Mouse (Mus musculus): ENCODE measurements at regions not wholly inside any gene's neighbourhood (a gene's known extent, or its start where the extent isn't known, plus 50 kb on each side); places are given as distances from the start of the nearest gene placed in this dataset.
"Not testable (repeated sequence)": the region's sequence is repeated elsewhere in the genome, so short reads cannot be mapped to it uniquely, and the experiment has no call there.

GRCm38 (mm10) chr3:18778481-18778880 is 830.3 kb downstream of the Cypt12 start:
- H3K4me3 ChIP-seq = no peak overlapping the region
- no peak overlapping the region for H3K9ac ChIP-seq (replicated peaks)
- no peak for ATAC-seq (ENCODE audit: low FRiP score, low read depth)
- no peaks in the 10 kb centered on the region for H3K36me3 ChIP-seq
- H3K4me1 ChIP-seq = no peaks in the 10 kb centered on the region
- no peak overlapping the region for H3K4me2 ChIP-seq (replicated peaks)
- no peaks in the 10 kb centered on the region for H3K9me3 ChIP-seq
- 72% methylated on average over 1 of the region's 1 CpGs for WGBS
- H3K27ac ChIP-seq (replicated peaks) = no peak overlapping the region
- no peaks in the 10 kb centered on the region for H3K27me3 ChIP-seq

GRCm38 (mm10) chr3:18787531-18788176 is 839.4 kb downstream of the Cypt12 start:
- Histone ChIP-seq H3K4me3 (no peak overlapping the region), H3K4me1 (no peaks in the 10 kb centered on the region), H3K27me3 (no peaks in the 10 kb centered on the region), H3K27ac (replicated peaks) (no peak overlapping the region), H3K9ac (replicated peaks) (no peak overlapping the region), H3K4me2 (replicated peaks) (no peak overlapping the region), H3K36me3 (no peaks in the 10 kb centered on the region), H3K9me3 (no peaks in the 10 kb centered on the region)
- WGBS = 89% methylated on average over 8 of the region's 8 CpGs
- no peak for ATAC-seq (ENCODE audit: low FRiP score, low read depth)

DNA sequence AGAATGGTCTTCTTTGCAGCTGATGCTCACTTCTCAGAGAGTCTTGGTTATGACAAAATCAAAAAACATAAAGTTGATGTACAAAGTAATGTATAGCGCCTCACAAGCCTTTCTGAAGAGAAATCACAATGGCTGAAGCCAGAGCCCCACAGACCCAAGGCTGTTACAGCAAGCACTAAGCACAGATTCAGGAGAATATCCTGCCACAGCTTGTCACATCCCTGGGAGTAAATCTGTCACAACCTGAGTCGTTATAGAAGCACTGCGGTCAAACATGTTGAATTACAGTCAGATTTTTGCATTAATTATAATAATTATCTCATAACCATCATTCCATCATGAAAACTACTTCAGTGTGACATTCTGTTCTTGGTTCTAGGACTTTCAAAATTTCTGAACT is 825.7 kb downstream of the 1700064H15Rik start:
- no peaks in the 10 kb centered on the region for H3K36me3 ChIP-seq
- WGBS = 88% methylated on average over 3 of the region's 3 CpGs
- H3K9ac ChIP-seq (replicated peaks) = no peak overlapping the region
- no peak overlapping the region for H3K4me2 ChIP-seq (replicated peaks)
- H3K4me1 ChIP-seq = no peaks in the 10 kb centered on the region
- no peaks in the 10 kb centered on the region for H3K27me3 ChIP-seq
- no peak overlapping the region for H3K4me3 ChIP-seq
- H3K9me3 ChIP-seq = no peaks in the 10 kb centered on the region
- no peak overlapping the region for H3K27ac ChIP-seq (replicated peaks)
- no peak for ATAC-seq (ENCODE audit: low FRiP score, low read depth)

GRCm38 (mm10) chr3:18828788-18829320 is 799.6 kb downstream of the 1700064H15Rik start:
- H3K4me3 ChIP-seq; H3K9ac ChIP-seq (replicated peaks); H3K27me3 ChIP-seq; H3K27ac ChIP-seq (replicated peaks); H3K9me3 ChIP-seq; H3K36me3 ChIP-seq; ATAC-seq (ENCODE audit: low FRiP score, low read depth); H3K4me1 ChIP-seq; H3K4me2 ChIP-seq (replicated peaks): not testable (repeated sequence)
- 47% methylated on average over 2 of the region's 2 CpGs for WGBS

DNA sequence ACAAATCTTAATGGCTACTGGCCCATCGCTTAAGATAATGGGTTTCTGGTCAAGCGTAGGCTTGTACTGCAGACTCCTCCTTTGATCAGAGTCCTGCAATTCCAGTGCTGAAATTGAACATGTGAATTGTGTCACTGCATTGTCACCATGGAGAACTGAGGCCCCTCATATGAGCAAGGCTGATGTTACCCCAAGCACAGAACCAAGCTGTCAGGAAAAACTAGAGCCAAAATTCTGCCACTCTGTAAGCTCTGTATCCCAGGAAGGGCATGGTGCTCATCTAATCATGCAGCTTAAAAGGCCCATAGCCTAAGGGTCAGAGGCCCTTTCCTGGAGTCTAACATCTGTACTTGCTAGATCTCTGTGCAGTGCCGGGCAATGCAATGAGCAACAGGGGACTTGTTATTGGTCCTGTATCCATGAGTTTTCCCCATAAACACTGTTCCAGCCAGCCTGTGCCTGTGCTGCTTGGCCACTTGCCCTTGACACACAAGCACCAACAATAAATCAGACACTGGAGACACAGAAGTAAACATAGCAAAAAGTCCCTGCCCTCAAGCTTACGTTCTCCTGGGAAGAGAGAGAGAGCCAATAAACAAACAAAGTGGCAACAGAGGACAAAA is 760.2 kb downstream of the 1700064H15Rik start:
- H3K9ac ChIP-seq (replicated peaks) = no peak overlapping the region
- H3K27ac ChIP-seq (replicated peaks) = no peak overlapping the region
- WGBS = 74% methylated on average over 4 of the region's 4 CpGs
- H3K27me3 ChIP-seq = no peaks in the 10 kb centered on the region
- ATAC-seq (ENCODE audit: low FRiP score, low read depth) = no peak
- H3K4me1 ChIP-seq = no peaks in the 10 kb centered on the region
- H3K9me3 ChIP-seq = no peaks in the 10 kb centered on the region
- H3K36me3 ChIP-seq = no peaks in the 10 kb centered on the region
- H3K4me3 ChIP-seq = no peak overlapping the region
- H3K4me2 ChIP-seq (replicated peaks) = no peak overlapping the region

- H3K27ac ChIP-seq (replicated peaks) = no peak overlapping the region
- H3K9ac ChIP-seq (replicated peaks) = no peak overlapping the region
- H3K9me3 ChIP-seq = no peaks in the 10 kb centered on the region
- H3K4me3 ChIP-seq = no peak overlapping the region
- no peaks in the 10 kb centered on the region for H3K27me3 ChIP-seq
- H3K36me3 ChIP-seq = no peaks in the 10 kb centered on the region
- H3K4me1 ChIP-seq = no peaks in the 10 kb centered on the region
- 69% methylated on average over 2 of the region's 2 CpGs for WGBS
- ATAC-seq (ENCODE audit: low FRiP score, low read depth) = no peak
- H3K4me2 ChIP-seq (replicated peaks) = no peak overlapping the region
Observed at GRCm38 (mm10) chr3:18868758-18869157, 759.7 kb downstream of the 1700064H15Rik start.

GRCm38 (mm10) chr3:18877060-18877459 is 751.4 kb downstream of the 1700064H15Rik start:
- no peaks in the 10 kb centered on the region for H3K27me3 ChIP-seq
- H3K9me3 ChIP-seq = no peaks in the 10 kb centered on the region
- no peak for ATAC-seq (ENCODE audit: low FRiP score, low read depth)
- H3K36me3 ChIP-seq = no peaks in the 10 kb centered on the region
- no peak overlapping the region for H3K9ac ChIP-seq (replicated peaks)
- H3K4me1 ChIP-seq = no peaks in the 10 kb centered on the region
- WGBS = 90% methylated on average over 1 of the region's 1 CpGs
- no peak overlapping the region for H3K27ac ChIP-seq (replicated peaks)
- H3K4me2 ChIP-seq (replicated peaks) = no peak overlapping the region
- no peak overlapping the region for H3K4me3 ChIP-seq

DNA sequence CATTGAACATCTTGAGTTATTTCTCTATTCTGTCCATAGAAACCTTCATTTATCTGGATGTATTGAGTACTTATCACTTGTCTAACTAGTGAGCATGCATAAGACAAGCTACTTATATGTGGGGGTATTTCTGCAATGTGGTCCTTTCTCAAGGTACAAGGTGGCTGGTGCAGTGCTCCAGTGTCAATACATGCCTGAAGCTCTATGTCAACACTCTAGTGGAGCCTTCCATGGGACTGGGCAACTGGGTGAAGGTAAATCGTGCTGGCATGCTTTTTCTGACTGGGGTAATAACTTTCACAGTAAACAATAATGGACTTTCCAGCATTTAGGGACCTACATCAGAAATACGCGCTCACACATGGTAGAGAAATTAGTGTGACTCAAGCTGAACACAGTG is 750.9 kb downstream of the 1700064H15Rik start:
- H3K36me3 ChIP-seq = no peaks in the 10 kb centered on the region
- no peak overlapping the region for H3K27ac ChIP-seq (replicated peaks)
- ATAC-seq (ENCODE audit: low FRiP score, low read depth) = no peak
- no peak overlapping the region for H3K4me3 ChIP-seq
- no peak overlapping the region for H3K4me2 ChIP-seq (replicated peaks)
- no peaks in the 10 kb centered on the region for H3K4me1 ChIP-seq
- H3K9ac ChIP-seq (replicated peaks) = no peak overlapping the region
- H3K9me3 ChIP-seq = no peaks in the 10 kb centered on the region
- no peaks in the 10 kb centered on the region for H3K27me3 ChIP-seq
- WGBS = 93% methylated on average over 3 of the region's 3 CpGs

GRCm38 (mm10) chr3:18881186-18881585 is 747.3 kb downstream of the 1700064H15Rik start:
- no peak for ATAC-seq (ENCODE audit: low FRiP score, low read depth)
- Histone ChIP-seq H3K9me3 (no peaks in the 10 kb centered on the region), H3K4me3 (no peak overlapping the region), H3K36me3 (no peaks in the 10 kb centered on the region), H3K4me2 (replicated peaks) (no peak overlapping the region), H3K27me3 (no peaks in the 10 kb centered on the region), H3K9ac (replicated peaks) (no peak overlapping the region), H3K4me1 (no peaks in the 10 kb centered on the region), H3K27ac (replicated peaks) (no peak overlapping the region)
- 70% methylated on average over 2 of the region's 2 CpGs for WGBS

DNA sequence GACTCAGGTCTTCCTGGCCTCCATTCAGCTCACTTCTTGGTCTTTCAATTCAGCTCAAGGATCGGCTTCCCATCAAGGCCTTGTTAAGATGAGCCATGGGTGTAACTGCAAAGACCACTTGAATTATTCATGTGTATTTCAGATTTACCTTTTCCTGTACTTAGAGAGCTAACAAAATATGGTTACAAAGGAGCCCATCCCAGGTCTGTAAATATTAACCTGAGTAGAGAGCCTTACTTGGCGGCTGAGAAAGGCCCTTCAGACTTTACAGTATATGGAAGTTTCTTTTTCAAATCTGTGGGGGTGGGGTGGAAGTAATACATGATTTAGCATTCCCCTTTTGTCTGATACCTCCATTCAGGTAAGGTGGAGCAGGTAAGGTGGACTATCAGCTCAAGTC is 735.7 kb downstream of the 1700064H15Rik start:
- WGBS = 87% methylated on average over 2 of the region's 2 CpGs
- Histone ChIP-seq H3K9me3 (0 out of 2 replicates have a peak, but pooled peaks cover 4% of the 10 kb centered on the region), H3K36me3 (no peaks in the 10 kb centered on the region), H3K4me1 (no peaks in the 10 kb centered on the region), H3K4me3 (no peak overlapping the region), H3K9ac (replicated peaks) (no peak overlapping the region), H3K4me2 (replicated peaks) (no peak overlapping the region), H3K27ac (replicated peaks) (no peak overlapping the region), H3K27me3 (no peaks in the 10 kb centered on the region)
- ATAC-seq (ENCODE audit: low FRiP score, low read depth) = no peak

GRCm38 (mm10) chr3:18905769-18906168 is 722.7 kb downstream of the 1700064H15Rik start:
- Histone ChIP-seq H3K4me2 (replicated peaks) (no peak overlapping the region), H3K9ac (replicated peaks) (no peak overlapping the region), H3K27me3 (no peaks in the 10 kb centered on the region), H3K27ac (replicated peaks) (no peak overlapping the region), H3K9me3 (no peaks in the 10 kb centered on the region), H3K4me1 (no peaks in the 10 kb centered on the region), H3K4me3 (no peak overlapping the region), H3K36me3 (no peaks in the 10 kb centered on the region)
- 64% methylated on average over 3 of the region's 3 CpGs for WGBS
- ATAC-seq (ENCODE audit: low FRiP score, low read depth) = no peak

- Histone ChIP-seq H3K4me1 (no peaks in the 10 kb centered on the region), H3K4me3 (no peak overlapping the region), H3K9ac (replicated peaks) (no peak overlapping the region), H3K9me3 (no peaks in the 10 kb centered on the region), H3K27ac (replicated peaks) (no peak overlapping the region), H3K4me2 (replicated peaks) (no peak overlapping the region), H3K36me3 (no peaks in the 10 kb centered on the region), H3K27me3 (no peaks in the 10 kb centered on the region)
- ATAC-seq (ENCODE audit: low FRiP score, low read depth) = no peak
- WGBS = 68% methylated on average over 5 of the region's 5 CpGs
Observed at GRCm38 (mm10) chr3:18906210-18906609, 722.3 kb downstream of the 1700064H15Rik start.

Data from midbrain, embryonic 12.5 days (tissue).